Mouse (Mus musculus) heart, adult 2 months (tissue): Measurements from ENCODE around the gene Parvb. TPM values are rescaled to one million over a fixed set of nuclear protein-coding genes. Genes with fewer than 3 reads are reported as not detected.

Experiments
- DNase-seq, 2 experiments: peaks; one replicate each; pipeline ENCODE4 v3.0.0; 2021
- H3K27ac ChIP-seq: fragments of 200-600 bp; 2 replicates; pipeline ENCODE4 v1.8.1; 2022
- H3K27me3 ChIP-seq: fragments of 200-500 bp; 2 replicates; pipeline ENCODE4 v1.6.1; 2012; ENCODE audit warnings: mild to moderate bottlenecking, low read length, inconsistent platforms, mixed read lengths; ENCODE audit not compliant: control insufficient read depth, insufficient read depth
- H3K36me3 ChIP-seq: fragments of 200-500 bp; 2 replicates; pipeline ENCODE4 v1.6.1; 2012; ENCODE audit warnings: low read length, inconsistent platforms; ENCODE audit not compliant: control insufficient read depth, insufficient read depth
- H3K4me1 ChIP-seq: fragments of 200-500 bp; 2 replicates; pipeline ENCODE4 v1.6.1; 2011; ENCODE audit warnings: low read length; ENCODE audit not compliant: control insufficient read depth, insufficient read depth
- H3K4me3 ChIP-seq: fragments of 200-600 bp; 2 replicates; pipeline ENCODE4 v1.8.1; 2022
- H3K79me2 ChIP-seq: fragments of 200-500 bp; replicated peaks from 2 replicates; pipeline ENCODE4 v1.6.1; 2012; ENCODE audit warnings: mild to moderate bottlenecking, inconsistent platforms, low read length, moderate library complexity, mixed read lengths; ENCODE audit not compliant: control insufficient read depth, insufficient read depth
- H3K9ac ChIP-seq: fragments of 200-500 bp; 2 replicates; pipeline ENCODE4 v1.6.1; 2012; ENCODE audit warnings: low read depth, mild to moderate bottlenecking, control low read depth, inconsistent platforms, low read length, mixed read lengths
- CTCF ChIP-seq: fragments of 200-600 bp; IDR thresholded peaks from 2 replicates; pipeline ENCODE4 v1.8.1; 2022; ENCODE audit warnings: antibody characterized with exemption, mild to moderate bottlenecking, moderate library complexity
- EP300 ChIP-seq: fragments of 200-500 bp; IDR thresholded peaks from 2 replicates; pipeline ENCODE4 v1.6.1; 2011; ENCODE audit warnings: low read depth, low read length, control low read depth; ENCODE audit not compliant: insufficient read depth
- POLR2A ChIP-seq: fragments of 200-500 bp; IDR thresholded peaks from 2 replicates; pipeline ENCODE4 v1.6.1; 2011; ENCODE audit warnings: mild to moderate bottlenecking, low read depth, low read length, control low read depth; ENCODE audit not compliant: insufficient read depth
- WGBS: fragments of 180-500 bp; shearing (Covaris S2); methylation state at CpG from one replicate; pipeline ENCODE4 v1.1.7; 2018; 5-methylcytosine and 5-hydroxymethylcytosine counted together
- intact Hi-C: fragments of 180-260 bp; cut with DNase I; formaldehyde crosslinking; loops from one replicate; pipeline ENCODE4 v1.15.1; 2025
- polyA plus RNA-seq: library from polyadenylated mRNA; depleted of rRNA; stranded (reverse); fragments of >200 nt; gene quantifications from 2 replicates; pipeline ENCODE4 v1.2.3, GENCODE M21; 2012
- total RNA-seq, 2 experiments: library from RNA; stranded (reverse); gene quantifications; 2 replicates each; pipeline ENCODE4 v1.2.3; 2021

The Parvb gene
- total and polyA plus RNA-seq, 3 experiments = 58.5 to 116 (median 99.4) TPM

DNA sequence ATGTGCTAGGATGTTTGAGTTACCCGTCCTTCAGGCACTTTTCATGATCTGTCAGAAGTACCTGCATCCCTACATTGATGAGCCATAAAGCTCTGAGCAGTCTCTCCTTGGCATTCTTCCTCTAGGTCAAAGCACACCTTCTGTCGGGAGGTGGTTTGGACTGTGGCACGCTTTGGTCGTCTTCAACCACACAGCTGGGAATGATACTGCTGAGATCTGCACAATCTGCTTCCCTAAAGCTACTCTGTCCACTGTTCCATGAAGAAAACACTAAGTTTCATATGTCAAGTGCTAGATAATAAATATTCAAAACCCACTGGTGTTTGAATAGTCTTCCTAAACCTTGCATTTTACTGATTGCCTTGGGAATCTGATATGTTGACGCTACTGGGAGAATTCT is 10.3 kb upstream of the Parvb start:
- Histone ChIP-seq H3K9ac (no peak overlapping the region), H3K27ac (no peak overlapping the region), H3K4me1 (peaks cover 10% of the 10 kb centered on the region), H3K4me3 (no peak overlapping the region), H3K79me2 (no peaks in the 10 kb centered on the region), H3K36me3 (no peaks in the 10 kb centered on the region), H3K27me3 (no peaks in the 10 kb centered on the region)
- TF ChIP-seq EP300 = no peak
- no peak for TF ChIP-seq POLR2A
- TF ChIP-seq CTCF = no peak
- DNase-seq = no peak
- intact Hi-C loops = no loop called here
- 68% methylated on average over 5 of the region's 5 CpGs for WGBS

DNA sequence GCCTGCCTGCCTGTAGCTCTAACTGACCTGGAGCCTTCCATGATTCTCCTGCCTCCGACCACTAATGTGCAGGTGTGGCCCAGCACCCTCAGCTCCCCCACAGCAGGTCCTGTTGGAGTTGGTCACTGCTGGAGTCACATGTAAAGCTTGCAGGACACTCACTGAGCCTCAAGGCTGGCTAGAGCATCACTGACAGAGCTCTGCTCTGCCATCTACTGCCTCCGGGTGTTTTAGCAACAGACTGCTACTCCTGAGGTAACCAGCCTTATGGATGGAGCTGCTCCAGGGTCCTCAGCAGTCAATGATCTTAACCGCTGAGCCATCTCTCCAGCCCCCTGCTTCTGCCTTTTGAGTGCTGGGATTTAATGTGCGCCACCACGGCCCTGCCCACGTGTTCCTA is 8.4 kb upstream of the Parvb start:
- Histone ChIP-seq H3K9ac (no peak overlapping the region), H3K4me1 (peaks cover 8% of the 10 kb centered on the region), H3K4me3 (no peak overlapping the region), H3K27me3 (no peaks in the 10 kb centered on the region), H3K36me3 (no peaks in the 10 kb centered on the region), H3K79me2 (no peaks in the 10 kb centered on the region), H3K27ac (no peak overlapping the region)
- no peak for DNase-seq
- TF ChIP-seq CTCF (peak; percentile 55), EP300 (no peak), POLR2A (no peak)
- intact Hi-C loops = no loop called here
- 46% methylated on average over 6 of the region's 6 CpGs for WGBS

DNA sequence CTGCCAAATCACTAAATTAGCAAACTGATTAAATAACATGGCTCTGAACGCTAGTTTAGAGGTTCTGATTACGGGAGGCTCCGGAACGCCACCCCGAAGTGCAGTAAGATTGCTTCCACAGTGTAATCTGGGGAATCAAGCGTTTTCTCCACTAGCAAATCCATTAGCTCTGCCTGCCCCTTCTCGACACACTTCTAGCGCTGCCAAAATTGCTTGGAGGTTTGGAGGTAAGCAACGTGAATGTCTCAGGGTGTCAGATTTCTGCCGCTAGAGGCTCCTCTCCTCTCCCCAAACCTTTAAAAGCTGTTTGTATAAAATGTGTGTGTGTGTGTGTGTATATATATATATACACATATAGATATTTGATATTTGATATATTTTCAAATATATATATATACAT is 7.1 kb upstream of the Parvb start:
- Histone ChIP-seq H3K9ac (no peak overlapping the region), H3K27me3 (no peaks in the 10 kb centered on the region), H3K36me3 (no peaks in the 10 kb centered on the region), H3K4me1 (no peaks in the 10 kb centered on the region), H3K27ac (no peak overlapping the region), H3K79me2 (no peaks in the 10 kb centered on the region), H3K4me3 (no peak overlapping the region)
- TF ChIP-seq EP300 (no peak), POLR2A (no peak), CTCF (peak; percentile 49)
- 37% methylated on average over 10 of the region's 10 CpGs for WGBS
- intact Hi-C loops = no loop called here
- no peak for DNase-seq

DNA sequence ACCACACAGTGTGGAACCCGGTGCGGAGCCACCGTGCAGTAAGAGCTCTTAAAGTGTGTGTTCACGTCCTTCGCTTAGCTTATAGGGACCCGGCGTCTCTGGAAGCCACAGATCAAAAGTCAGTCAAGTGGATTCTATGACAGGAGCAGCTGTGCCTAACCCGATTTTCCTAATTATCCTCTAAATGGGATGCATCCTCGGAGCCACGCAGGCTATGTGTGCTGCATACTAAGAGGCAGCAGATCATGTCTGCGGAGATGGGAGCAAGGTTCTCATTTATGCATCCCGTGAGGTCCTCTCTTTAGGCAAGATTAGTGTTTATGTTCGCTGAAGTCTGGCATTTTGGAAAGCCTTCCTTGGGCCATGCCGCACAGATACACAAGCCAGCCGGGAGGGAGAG is 4.9 kb upstream of the Parvb start:
- no peak overlapping the region for H3K27ac ChIP-seq
- no peaks in the 10 kb centered on the region for H3K27me3 ChIP-seq
- 94% methylated on average over 15 of the region's 15 CpGs for WGBS
- H3K4me3 ChIP-seq = no peak overlapping the region
- DNase-seq = no peak
- intact Hi-C loops = no loop called here
- H3K9ac ChIP-seq = no peak overlapping the region
- H3K79me2 ChIP-seq = no peaks in the 10 kb centered on the region
- no peak for TF ChIP-seq EP300
- TF ChIP-seq CTCF = no peak
- TF ChIP-seq POLR2A = no peak
- H3K36me3 ChIP-seq = no peaks in the 10 kb centered on the region
- H3K4me1 ChIP-seq = peaks cover 5% of the 10 kb centered on the region; the same call in 1 of the 2 replicates

DNA sequence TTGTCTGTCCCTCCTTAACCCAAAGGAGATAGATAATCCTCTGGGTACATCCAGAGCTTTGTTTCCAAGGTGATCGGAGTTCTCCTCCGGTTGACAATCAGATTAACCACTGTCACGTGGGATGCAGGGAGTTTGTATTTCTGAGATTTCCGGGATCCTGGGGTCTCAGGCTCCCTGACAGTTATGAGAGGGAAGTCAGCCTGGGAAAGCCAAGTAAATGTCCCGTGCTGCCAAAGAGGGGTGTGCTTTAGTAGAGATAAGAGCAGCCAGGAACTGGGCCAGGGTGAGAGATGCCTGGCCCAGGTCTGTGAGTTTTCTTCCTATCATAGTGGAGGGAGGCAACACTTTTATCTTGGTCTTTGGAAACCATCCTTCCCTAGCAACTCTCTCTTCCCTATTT is 1.2 kb upstream of the Parvb start:
- DNase-seq = peak; percentile 38 to 64
- Histone ChIP-seq H3K4me1 (peaks cover 15% of the 10 kb centered on the region), H3K27me3 (no peaks in the 10 kb centered on the region), H3K27ac (peak overlapping the region; percentile 99), H3K4me3 (peak overlapping the region; percentile 94), H3K36me3 (no peaks in the 10 kb centered on the region), H3K79me2 (peaks cover 2% of the 10 kb centered on the region; the same call in 1 of the 2 replicates), H3K9ac (no peak overlapping the region)
- WGBS = 9% methylated on average over 5 of the region's 5 CpGs
- intact Hi-C loops = loop anchor here (1.0 to 2.0 kb wide), 2 partner anchors 20 to 38 kb away; partner anchors contain the start of gene Samm50
- no peak for TF ChIP-seq POLR2A
- TF ChIP-seq CTCF = no peak
- no peak for TF ChIP-seq EP300

DNA sequence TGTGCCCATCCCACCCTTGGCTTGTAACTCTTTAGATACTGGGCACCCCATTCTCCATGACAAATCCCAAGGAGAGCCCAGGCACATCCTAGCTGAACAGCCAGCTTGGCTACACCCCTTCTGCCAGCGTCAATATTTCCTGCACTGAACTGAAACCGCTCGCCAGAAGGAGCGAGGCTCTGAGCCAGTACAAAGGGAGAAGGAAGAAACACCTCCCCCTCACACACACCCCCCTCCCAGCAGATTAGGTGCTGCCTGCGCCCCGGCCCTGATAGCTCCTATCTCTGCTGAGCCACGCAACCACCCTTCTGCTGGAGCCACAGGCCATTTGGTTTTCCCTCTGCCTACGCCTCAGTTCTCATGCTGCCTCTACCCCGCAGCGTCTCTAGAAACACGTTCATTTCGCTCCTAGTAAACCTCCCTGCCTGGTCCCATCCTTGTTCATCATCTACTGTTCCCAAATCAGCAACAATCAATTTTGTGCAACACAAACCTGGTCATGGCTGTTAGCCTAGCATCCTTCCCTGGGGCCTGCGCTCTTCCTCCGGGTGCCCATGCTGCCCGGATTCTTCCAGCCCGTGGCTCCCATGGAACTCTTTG is 630 bp upstream of the Parvb start:
- Histone ChIP-seq H3K79me2 (peaks cover 2% of the 10 kb centered on the region; the same call in 1 of the 2 replicates), H3K9ac (peak overlapping the region; percentile 73), H3K4me3 (peak overlapping the region; percentile 94), H3K4me1 (peaks cover 18% of the 10 kb centered on the region), H3K27me3 (no peaks in the 10 kb centered on the region), H3K27ac (peak overlapping the region; percentile 99), H3K36me3 (no peaks in the 10 kb centered on the region; the same call in 1 of the 2 replicates)
- DNase-seq = peak; percentile 66 to 80
- WGBS = 5% methylated on average over 16 of the region's 16 CpGs
- intact Hi-C loops = loop anchor here (1.0 to 2.0 kb wide), 2 partner anchors 20 to 39 kb away; partner anchors contain the start of gene Samm50
- TF ChIP-seq POLR2A (peak; percentile 54; the same call in 1 of the 2 replicates), CTCF (no peak), EP300 (0 out of 2 replicates have a peak, but pooled peaks have one; percentile 20)
